Mouse (Mus musculus) heart, adult 2 months (tissue): Measurements from ENCODE around the gene Gpr27.

ENCODE experiments used
- CTCF ChIP-seq: fragments of 200-600 bp; IDR thresholded peaks from 2 replicates; pipeline ENCODE4 v1.8.1; 2022; ENCODE audit warnings: antibody characterized with exemption, mild to moderate bottlenecking, moderate library complexity
- EP300 ChIP-seq: fragments of 200-500 bp; IDR thresholded peaks from 2 replicates; pipeline ENCODE4 v1.6.1; 2011; ENCODE audit warnings: low read depth, low read length, control low read depth; ENCODE audit not compliant: insufficient read depth

DNA sequence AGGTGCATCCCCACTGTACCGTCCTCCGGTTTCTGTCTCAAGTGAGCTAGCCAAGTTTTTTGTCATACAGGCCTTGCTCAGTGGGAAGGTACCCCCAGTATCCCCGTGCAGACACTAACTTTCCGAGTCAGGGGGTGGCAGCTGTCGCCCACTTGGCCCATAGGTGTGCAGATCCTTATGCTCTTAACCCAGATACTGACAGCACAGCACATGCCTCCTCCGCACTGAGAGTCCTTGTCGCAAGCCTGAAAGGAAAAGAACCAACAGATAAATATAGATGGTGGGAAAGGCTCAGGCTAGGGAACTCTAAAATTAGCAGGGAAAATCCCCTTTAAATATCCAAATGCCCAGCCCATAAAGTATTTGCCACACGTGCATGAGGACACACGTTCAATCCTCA, 29.9 kb downstream of the Gpr27 start:
- TF ChIP-seq EP300 (no peak), CTCF (no peak)
